Mouse (Mus musculus) lung, embryonic 16.5 days (tissue): ENCODE measurements around the gene C87436. TPM values are rescaled to one million over a fixed set of nuclear protein-coding genes. Genes with fewer than 3 reads are reported as not detected.
A peak's percentile ranks its signal among the peaks of the same experiment; 100 is the strongest.

Experiments
- ATAC-seq: fragments of 200-750 bp; cut with Nextera tagmentation; 2 replicates; pipeline ENCODE4 v1.8.0; 2017; ENCODE audit warnings: low read depth, mild to moderate bottlenecking, moderate library complexity
- H3K27ac ChIP-seq: fragments of 300-500 bp; sonication (generic); 2 replicates; pipeline ENCODE4 v1.5.1; 2014; ENCODE audit warnings: mild to moderate bottlenecking, control low read depth, low read length
- H3K27me3 ChIP-seq: fragments of 300-500 bp; sonication (generic); 2 replicates; pipeline ENCODE4 v1.6.1; 2014; ENCODE audit warnings: low read depth, low read length, mixed read lengths; ENCODE audit not compliant: control insufficient read depth, insufficient read depth
- H3K36me3 ChIP-seq: fragments of 300-500 bp; sonication (generic); 2 replicates; pipeline ENCODE4 v1.6.1; 2014; ENCODE audit warnings: low read length; ENCODE audit not compliant: control insufficient read depth, insufficient read depth
- H3K4me1 ChIP-seq: fragments of 300-500 bp; sonication (generic); replicated peaks from 2 replicates; pipeline ENCODE4 v1.6.1; 2014; ENCODE audit warnings: low read length, mixed read lengths; ENCODE audit not compliant: control insufficient read depth, insufficient read depth
- H3K4me2 ChIP-seq: fragments of 300-500 bp; sonication (generic); 2 replicates; pipeline ENCODE4 v1.6.1; 2014; ENCODE audit warnings: low read depth, low read length, control low read depth
- H3K4me3 ChIP-seq: fragments of 300-500 bp; sonication (generic); 2 replicates; pipeline ENCODE4 v1.5.1; 2014; ENCODE audit warnings: mild to moderate bottlenecking, low read length, control low read depth
- H3K9ac ChIP-seq: fragments of 300-500 bp; sonication (generic); 2 replicates; pipeline ENCODE4 v1.6.1; 2014; ENCODE audit warnings: low read length, control low read depth
- H3K9me3 ChIP-seq: fragments of 300-500 bp; sonication (generic); 2 replicates; pipeline ENCODE4 v1.6.1; 2016; ENCODE audit warnings: low read length; ENCODE audit not compliant: control insufficient read depth
- WGBS: fragments of 180-500 bp; shearing (Covaris S2); extraction: QIAGEN DNeasy Blood & Tissue Kit; methylation state at CpG from one replicate; pipeline ENCODE4 v1.1.7; 2014; 5-methylcytosine and 5-hydroxymethylcytosine counted together
- polyA plus RNA-seq: library from polyadenylated mRNA; unstranded; fragments of >200 nt; fragmentation: Nextera tagmentation; extraction: Ambion mirVana; gene quantifications from 2 replicates; pipeline ENCODE4 v1.2.1, GENCODE M21; 2015

Gene C87436
- polyA plus RNA-seq, 1 experiment from 2014 or later: 23.8 TPM

- H3K27ac ChIP-seq: peak overlapping the region; percentile 58
- no peaks in the 10 kb centered on the region for H3K9me3 ChIP-seq
- no peaks in the 10 kb centered on the region for H3K27me3 ChIP-seq
- no peak overlapping the region for H3K4me2 ChIP-seq
- ATAC-seq: no peak
- H3K36me3 ChIP-seq: no peaks in the 10 kb centered on the region; the same call in 1 of the 2 replicates
- 92% methylated on average over 5 of the region's 5 CpGs for WGBS
- H3K9ac ChIP-seq: no peak overlapping the region
- no peak overlapping the region for H3K4me3 ChIP-seq
- peaks cover 22% of the 10 kb centered on the region for H3K4me1 ChIP-seq
These were observed 35.9 kb downstream of the C87436 start for GRCm38 (mm10) chr6:86474072-86474471.

GRCm38 (mm10) chr6:86474646-86475181 is 36.5 kb downstream of the C87436 start:
- H3K36me3 ChIP-seq: no peaks in the 10 kb centered on the region; the same call in 1 of the 2 replicates
- peak overlapping the region; percentile 58 for H3K27ac ChIP-seq
- no peak overlapping the region for H3K4me2 ChIP-seq
- H3K9me3 ChIP-seq: no peaks in the 10 kb centered on the region
- peaks cover 23% of the 10 kb centered on the region for H3K4me1 ChIP-seq
- H3K4me3 ChIP-seq: no peak overlapping the region
- no peaks in the 10 kb centered on the region for H3K27me3 ChIP-seq
- H3K9ac ChIP-seq: no peak overlapping the region
- no peak for ATAC-seq

GRCm38 (mm10) chr6:86475462-86476167 is 37.4 kb downstream of the C87436 start:
- Histone ChIP-seq H3K27ac (peak overlapping the region; percentile 42), H3K4me2 (no peak overlapping the region), H3K36me3 (no peaks in the 10 kb centered on the region), H3K4me1 (peaks cover 32% of the 10 kb centered on the region), H3K4me3 (no peak overlapping the region), H3K9me3 (no peaks in the 10 kb centered on the region), H3K27me3 (no peaks in the 10 kb centered on the region), H3K9ac (peak overlapping the region; percentile 8; the same call in 1 of the 2 replicates)
- WGBS: 45% methylated on average over 9 of the region's 9 CpGs
- no peak for ATAC-seq

- no peak overlapping the region for H3K4me2 ChIP-seq
- 56% methylated on average over 5 of the region's 5 CpGs for WGBS
- H3K9ac ChIP-seq: no peak overlapping the region
- H3K4me3 ChIP-seq: no peak overlapping the region
- no peaks in the 10 kb centered on the region for H3K9me3 ChIP-seq
- H3K36me3 ChIP-seq: no peaks in the 10 kb centered on the region
- ATAC-seq: no peak
- H3K27me3 ChIP-seq: no peaks in the 10 kb centered on the region
- peaks cover 34% of the 10 kb centered on the region for H3K4me1 ChIP-seq
- peak overlapping the region; percentile 77 for H3K27ac ChIP-seq
These were observed 38.8 kb downstream of the C87436 start for GRCm38 (mm10) chr6:86476931-86477330.

GRCm38 (mm10) chr6:86479311-86479710 is 41.1 kb downstream of the C87436 start:
- Histone ChIP-seq H3K4me3 (no peak overlapping the region), H3K27me3 (no peaks in the 10 kb centered on the region), H3K36me3 (no peaks in the 10 kb centered on the region), H3K27ac (peak overlapping the region; percentile 92), H3K9me3 (no peaks in the 10 kb centered on the region), H3K4me2 (no peak overlapping the region), H3K4me1 (peaks cover 20% of the 10 kb centered on the region), H3K9ac (no peak overlapping the region)
- WGBS: 69% methylated on average over 3 of the region's 3 CpGs
- ATAC-seq: peak; percentile 48

GRCm38 (mm10) chr6:86479816-86480188 is 41.6 kb downstream of the C87436 start:
- no peak overlapping the region; the same call in 1 of the 2 replicates for H3K9ac ChIP-seq
- H3K27ac ChIP-seq: peak overlapping the region; percentile 92
- no peaks in the 10 kb centered on the region for H3K9me3 ChIP-seq
- peaks cover 20% of the 10 kb centered on the region for H3K4me1 ChIP-seq
- peak; percentile 34; the same call in 1 of the 2 replicates for ATAC-seq
- H3K4me3 ChIP-seq: no peak overlapping the region
- peak overlapping the region; percentile 54 for H3K4me2 ChIP-seq
- no peaks in the 10 kb centered on the region for H3K27me3 ChIP-seq
- H3K36me3 ChIP-seq: no peaks in the 10 kb centered on the region

GRCm38 (mm10) chr6:86480189-86480831 is 42.1 kb downstream of the C87436 start:
- peak overlapping the region; percentile 92 for H3K27ac ChIP-seq
- WGBS: 20% methylated on average over 9 of the region's 9 CpGs
- H3K4me3 ChIP-seq: peak overlapping the region; percentile 24
- peak overlapping the region; percentile 54 for H3K4me2 ChIP-seq
- no peaks in the 10 kb centered on the region for H3K36me3 ChIP-seq
- peak overlapping the region; percentile 62 for H3K9ac ChIP-seq
- H3K4me1 ChIP-seq: peaks cover 20% of the 10 kb centered on the region
- no peaks in the 10 kb centered on the region for H3K9me3 ChIP-seq
- ATAC-seq: peak; percentile 58
- H3K27me3 ChIP-seq: no peaks in the 10 kb centered on the region

- no peak overlapping the region for H3K4me2 ChIP-seq
- H3K4me1 ChIP-seq: peaks cover 12% of the 10 kb centered on the region
- H3K4me3 ChIP-seq: no peak overlapping the region
- no peak overlapping the region for H3K27ac ChIP-seq
- WGBS: 89% methylated on average over 5 of the region's 5 CpGs
- ATAC-seq: no peak
- no peaks in the 10 kb centered on the region for H3K36me3 ChIP-seq
- no peak overlapping the region for H3K9ac ChIP-seq
- no peaks in the 10 kb centered on the region for H3K9me3 ChIP-seq
- H3K27me3 ChIP-seq: no peaks in the 10 kb centered on the region
These were observed 43.7 kb downstream of the C87436 start for GRCm38 (mm10) chr6:86481871-86482270.

- Histone ChIP-seq H3K9me3 (no peaks in the 10 kb centered on the region), H3K4me3 (no peak overlapping the region), H3K27ac (no peak overlapping the region), H3K4me1 (peaks cover 15% of the 10 kb centered on the region), H3K27me3 (no peaks in the 10 kb centered on the region), H3K36me3 (no peaks in the 10 kb centered on the region), H3K4me2 (no peak overlapping the region), H3K9ac (no peak overlapping the region)
- WGBS: 74% methylated on average over 7 of the region's 7 CpGs
- ATAC-seq: no peak
These were observed 47.9 kb downstream of the C87436 start for GRCm38 (mm10) chr6:86485943-86486640.
